Comparison of ENCODE assay signal across 6 mouse cellular contexts in genomic region chr2:9704266-9704665, GRCm38 (mm10).
"Had no signal": no experiment of that assay in that cellular context is flagged by ENCODE, and none has a peak within 500 bp of the region (broad histone marks: within the 10 kb centered on the region; RNA-seq: fewer than 3 reads in every experiment).

No protein-coding gene starts in this region.

- DNase-seq: kidney, adult 2 months; left cerebral cortex, postnatal 4 days; lung, adult 2 months; right cerebral cortex, postnatal 25 days; thymus, adult 2 months; thymus, postnatal 25 days had no signal
